Mouse (Mus musculus) forebrain, embryonic 14.5 days (tissue): ENCODE data around the gene Myh13. TPM values are rescaled to one million over a fixed set of nuclear protein-coding genes. Genes with fewer than 3 reads are reported as not detected.

ENCODE experiments used
- ATAC-seq: fragments of 200-750 bp; cut with Nextera tagmentation; 2 replicates; pipeline ENCODE4 v1.8.0; 2017; ENCODE audit warnings: mild to moderate bottlenecking, moderate library complexity
- DNase-seq: peaks from one replicate; pipeline ENCODE4 v3.0.0-alpha.2; 2015; ENCODE audit warnings: low spot score
- H3K27ac ChIP-seq: fragments of 300-500 bp; sonication (generic); 2 replicates; pipeline ENCODE4 v1.5.1; 2014; ENCODE audit warnings: low read depth, mild to moderate bottlenecking, control low read depth, low read length, moderate library complexity
- H3K27me3 ChIP-seq: fragments of 300-500 bp; sonication (generic); replicated peaks from 2 replicates; pipeline ENCODE4 v1.6.1; 2014; ENCODE audit warnings: low read length, control low read depth, mixed read lengths; ENCODE audit not compliant: control insufficient read depth, insufficient read depth
- H3K36me3 ChIP-seq: fragments of 300-500 bp; sonication (generic); 2 replicates; pipeline ENCODE4 v1.6.1; 2014; ENCODE audit warnings: low read length, control low read depth; ENCODE audit not compliant: control insufficient read depth, insufficient read depth
- H3K4me1 ChIP-seq: fragments of 300-500 bp; sonication (generic); 2 replicates; pipeline ENCODE4 v1.6.1; 2014; ENCODE audit warnings: antibody characterized with exemption, low read length, control low read depth; ENCODE audit not compliant: control insufficient read depth, insufficient read depth
- H3K4me2 ChIP-seq: fragments of 300-500 bp; sonication (generic); 2 replicates; pipeline ENCODE4 v1.6.1; 2014; ENCODE audit warnings: mild to moderate bottlenecking, control low read depth, low read length
- H3K4me3 ChIP-seq: fragments of 300-500 bp; sonication (generic); 2 replicates; pipeline ENCODE4 v1.5.1; 2014; ENCODE audit warnings: low read depth, low read length, control low read depth
- H3K9ac ChIP-seq: fragments of 300-500 bp; sonication (generic); 2 replicates; pipeline ENCODE4 v1.6.1; 2014; ENCODE audit warnings: mild to moderate bottlenecking, low read length, control low read depth, moderate library complexity
- H3K9me3 ChIP-seq: fragments of 300-500 bp; sonication (generic); replicated peaks from 2 replicates; pipeline ENCODE4 v1.6.1; 2016; ENCODE audit warnings: low read length, control low read depth, mixed read lengths; ENCODE audit not compliant: control insufficient read depth
- WGBS: fragments of 180-500 bp; shearing (Covaris S2); extraction: QIAGEN DNeasy Blood & Tissue Kit; methylation state at CpG from one replicate; pipeline ENCODE4 v1.1.7; 2014; 5-methylcytosine and 5-hydroxymethylcytosine counted together
- polyA plus RNA-seq: library from polyadenylated mRNA; unstranded; fragments of >200 nt; fragmentation: Nextera tagmentation; extraction: Ambion mirVana; gene quantifications from 2 replicates; pipeline ENCODE4 v1.2.1, GENCODE M21; 2014

The Myh13 gene
- polyA plus RNA-seq, 1 experiment from 2014 or later = not detected

GRCm38 (mm10) chr11:67350153-67350768, 28.8 kb downstream of the Myh13 start:
- ATAC-seq = no peak
- no peak overlapping the region for H3K9ac ChIP-seq
- 60% methylated on average over 14 of the region's 14 CpGs for WGBS
- H3K4me2 ChIP-seq = no peak overlapping the region
- peak; percentile 85 for DNase-seq
- no peak overlapping the region for H3K27ac ChIP-seq
- H3K4me1 ChIP-seq = no peaks in the 10 kb centered on the region
- H3K4me3 ChIP-seq = no peak overlapping the region
- no peaks in the 10 kb centered on the region for H3K27me3 ChIP-seq
- H3K36me3 ChIP-seq = no peaks in the 10 kb centered on the region
- no peaks in the 10 kb centered on the region for H3K9me3 ChIP-seq

- no peak overlapping the region for H3K9ac ChIP-seq
- no peak overlapping the region for H3K4me3 ChIP-seq
- ATAC-seq (no peak), DNase-seq (no peak)
- H3K27ac ChIP-seq = no peak overlapping the region
- no peak overlapping the region for H3K4me2 ChIP-seq
- 54% methylated on average over 4 of the region's 4 CpGs for WGBS
- H3K36me3 ChIP-seq = no peaks in the 10 kb centered on the region
- no peaks in the 10 kb centered on the region for H3K4me1 ChIP-seq
- H3K27me3 ChIP-seq = no peaks in the 10 kb centered on the region
- no peaks in the 10 kb centered on the region for H3K9me3 ChIP-seq
Measured at GRCm38 (mm10) chr11:67353011-67353410, 31.6 kb downstream of the Myh13 start.

DNA sequence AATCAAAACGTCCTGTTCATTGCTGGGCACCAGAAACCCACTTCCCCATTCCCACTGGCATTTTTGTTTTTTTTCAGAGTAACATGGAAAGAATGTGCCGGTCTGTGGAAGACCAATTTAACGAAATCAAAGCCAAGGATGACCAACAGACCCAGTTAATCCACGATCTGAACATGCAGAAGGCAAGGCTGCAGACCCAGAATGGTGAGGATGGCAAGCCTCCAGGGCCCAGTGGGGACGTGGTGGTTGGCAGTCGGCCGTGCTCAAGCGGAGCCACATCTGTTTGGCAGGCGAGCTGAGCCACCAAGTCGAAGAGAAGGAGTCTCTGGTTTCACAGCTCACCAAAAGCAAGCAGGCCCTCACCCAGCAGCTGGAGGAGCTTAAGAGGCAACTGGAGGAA, 36.6 kb downstream of the Myh13 start:
- no peak for DNase-seq
- Histone ChIP-seq H3K4me3 (no peak overlapping the region), H3K27me3 (no peaks in the 10 kb centered on the region), H3K27ac (no peak overlapping the region), H3K4me1 (no peaks in the 10 kb centered on the region), H3K4me2 (no peak overlapping the region), H3K36me3 (no peaks in the 10 kb centered on the region), H3K9me3 (no peaks in the 10 kb centered on the region), H3K9ac (no peak overlapping the region)
- ATAC-seq = no peak
- WGBS = 77% methylated on average over 10 of the region's 10 CpGs

DNA sequence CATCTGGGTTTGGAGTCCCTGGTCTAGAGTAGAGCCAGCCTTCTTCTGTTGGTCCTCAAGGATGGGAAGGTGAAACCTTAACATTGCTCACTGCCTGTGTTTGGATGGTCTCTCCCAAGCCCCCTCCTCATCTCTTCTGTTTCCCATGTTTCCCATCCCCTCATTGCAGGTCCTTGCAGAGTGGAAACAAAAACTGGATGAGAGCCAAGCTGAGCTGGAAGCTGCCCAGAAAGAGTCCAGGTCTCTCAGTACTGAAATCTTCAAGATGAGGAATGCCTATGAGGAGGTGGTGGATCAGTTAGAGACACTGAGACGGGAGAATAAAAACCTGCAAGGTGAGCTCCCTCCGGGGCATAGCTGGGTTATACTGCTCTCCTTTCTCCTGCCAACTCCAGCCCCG, 40.8 kb downstream of the Myh13 start:
- Histone ChIP-seq H3K9me3 (no peaks in the 10 kb centered on the region), H3K36me3 (no peaks in the 10 kb centered on the region), H3K27me3 (no peaks in the 10 kb centered on the region), H3K27ac (no peak overlapping the region), H3K4me2 (no peak overlapping the region), H3K9ac (no peak overlapping the region), H3K4me1 (no peaks in the 10 kb centered on the region), H3K4me3 (no peak overlapping the region)
- WGBS = 75% methylated on average over 3 of the region's 3 CpGs
- no peak for ATAC-seq
- no peak for DNase-seq

- Histone ChIP-seq H3K9me3 (no peaks in the 10 kb centered on the region), H3K9ac (no peak overlapping the region), H3K4me1 (no peaks in the 10 kb centered on the region), H3K4me2 (no peak overlapping the region), H3K4me3 (no peak overlapping the region), H3K27me3 (no peaks in the 10 kb centered on the region), H3K27ac (no peak overlapping the region), H3K36me3 (no peaks in the 10 kb centered on the region)
- DNase-seq (no peak), ATAC-seq (no peak)
- WGBS = 91% methylated on average over 12 of the region's 12 CpGs
Measured at GRCm38 (mm10) chr11:67364551-67364950, 43.1 kb downstream of the Myh13 start.

DNA sequence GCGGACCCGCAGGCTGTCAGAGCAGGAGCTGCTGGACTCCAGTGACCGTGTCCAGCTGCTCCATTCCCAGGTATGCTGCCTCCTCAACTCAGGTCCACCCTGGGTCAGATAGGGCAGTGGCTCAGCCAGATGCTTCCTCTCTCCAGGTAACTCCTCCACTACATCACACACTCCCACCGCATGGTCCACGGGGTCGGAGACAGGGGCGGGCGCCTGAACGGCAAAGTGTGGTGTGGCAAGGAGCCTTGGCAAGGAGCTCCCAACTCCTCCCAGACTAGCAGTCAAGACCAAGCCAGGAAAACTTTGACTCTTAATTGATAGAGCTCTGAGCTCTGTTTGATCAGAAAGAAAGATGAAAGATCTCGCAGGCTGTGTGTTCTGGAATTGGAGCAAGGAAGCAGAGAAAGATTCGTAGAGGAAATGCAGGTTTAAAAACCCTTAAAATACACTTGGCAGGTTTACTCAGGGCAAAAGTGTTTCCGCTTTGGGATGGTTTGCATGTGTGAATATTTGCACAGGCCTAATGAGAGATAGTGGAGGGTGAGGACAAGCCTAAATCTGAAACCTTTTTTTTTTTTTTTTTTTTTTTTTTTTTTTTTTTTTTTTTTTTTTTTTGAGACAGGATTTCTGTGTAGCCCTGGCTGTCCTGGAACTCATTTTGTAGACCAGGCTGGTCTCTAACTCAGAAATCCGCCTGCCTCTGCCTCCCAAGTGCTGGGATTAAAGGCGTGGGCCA, 43.7 kb downstream of the Myh13 start:
- Histone ChIP-seq H3K27ac (no peak overlapping the region), H3K4me3 (no peak overlapping the region), H3K27me3 (no peaks in the 10 kb centered on the region), H3K9ac (no peak overlapping the region), H3K4me2 (no peak overlapping the region), H3K9me3 (no peaks in the 10 kb centered on the region), H3K36me3 (no peaks in the 10 kb centered on the region), H3K4me1 (no peaks in the 10 kb centered on the region)
- no peak for ATAC-seq
- DNase-seq = no peak
- 91% methylated on average over 14 of the region's 14 CpGs for WGBS

DNA sequence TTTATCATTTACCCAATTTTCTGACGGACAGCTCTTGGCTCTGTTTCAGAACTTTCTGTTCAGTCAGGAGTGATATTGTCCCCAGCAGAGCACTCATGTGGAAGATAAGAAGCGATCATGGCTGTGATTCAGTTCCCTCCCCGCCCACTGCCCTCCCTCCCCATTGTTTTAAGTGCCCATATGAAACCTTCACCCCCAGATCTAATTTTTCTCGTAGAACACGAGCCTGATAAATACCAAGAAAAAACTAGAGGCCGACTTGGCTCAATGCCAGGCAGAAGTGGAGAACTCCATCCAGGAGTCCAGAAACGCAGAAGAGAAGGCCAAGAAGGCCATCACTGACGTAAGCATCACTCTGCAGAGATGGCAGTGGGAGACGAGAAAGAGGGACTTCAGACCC, 45.5 kb downstream of the Myh13 start:
- no peak for DNase-seq
- H3K27me3 ChIP-seq = no peaks in the 10 kb centered on the region
- no peak for ATAC-seq
- H3K4me3 ChIP-seq = no peak overlapping the region
- H3K27ac ChIP-seq = no peak overlapping the region
- no peak overlapping the region for H3K9ac ChIP-seq
- H3K4me1 ChIP-seq = no peaks in the 10 kb centered on the region
- H3K9me3 ChIP-seq = no peaks in the 10 kb centered on the region
- H3K4me2 ChIP-seq = no peak overlapping the region
- H3K36me3 ChIP-seq = no peaks in the 10 kb centered on the region
- WGBS = 37% methylated on average over 9 of the region's 9 CpGs

DNA sequence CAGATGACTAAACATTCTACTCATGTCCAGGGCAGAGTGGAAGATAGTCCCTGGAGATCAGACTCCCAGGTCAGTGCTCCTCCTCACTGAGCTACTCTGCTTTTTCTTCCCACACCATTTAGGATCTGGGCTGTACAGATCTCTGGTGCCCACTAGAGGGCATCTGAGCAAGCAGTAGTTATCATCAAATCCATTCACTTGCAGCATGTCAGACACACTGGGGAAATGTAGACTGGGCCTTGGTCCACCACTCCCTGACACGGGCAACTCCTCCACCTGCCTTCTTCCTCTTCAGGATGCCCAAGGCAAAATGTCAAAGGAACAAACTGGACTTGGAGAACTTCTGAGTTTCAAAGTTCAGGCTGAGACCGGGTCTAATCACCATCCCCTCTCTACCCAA, 51.9 kb downstream of the Myh13 start:
- H3K4me2 ChIP-seq = no peak overlapping the region
- H3K4me1 ChIP-seq = no peaks in the 10 kb centered on the region
- peak; percentile 64 for DNase-seq
- WGBS = 66% methylated on average over 2 of the region's 2 CpGs
- ATAC-seq = 0 out of 2 replicates have a peak, but pooled peaks have one; percentile 40
- H3K27me3 ChIP-seq = no peaks in the 10 kb centered on the region
- no peak overlapping the region for H3K9ac ChIP-seq
- H3K4me3 ChIP-seq = no peak overlapping the region
- H3K9me3 ChIP-seq = no peaks in the 10 kb centered on the region
- H3K27ac ChIP-seq = no peak overlapping the region
- H3K36me3 ChIP-seq = no peaks in the 10 kb centered on the region

GRCm38 (mm10) chr11:67376308-67376707, 54.9 kb downstream of the Myh13 start:
- H3K9ac ChIP-seq = no peak overlapping the region
- H3K9me3 ChIP-seq = no peaks in the 10 kb centered on the region
- H3K4me1 ChIP-seq = peaks cover 3% of the 10 kb centered on the region
- no peak overlapping the region for H3K4me3 ChIP-seq
- no peaks in the 10 kb centered on the region for H3K36me3 ChIP-seq
- H3K27ac ChIP-seq = no peak overlapping the region
- no peaks in the 10 kb centered on the region for H3K27me3 ChIP-seq
- DNase-seq = no peak
- no peak overlapping the region for H3K4me2 ChIP-seq
- ATAC-seq = no peak
